Mouse (Mus musculus) spleen, adult 2 months (tissue): ENCODE results near the gene Slc16a12.

Experiments
- CTCF ChIP-seq: fragments of 200-500 bp; IDR thresholded peaks from 2 replicates; pipeline ENCODE4 v1.5.1; 2011; ENCODE audit warnings: mild to moderate bottlenecking, inconsistent platforms; ENCODE audit not compliant: insufficient read depth, insufficient read length, insufficient replicate concordance; ENCODE audit errors: extremely low read depth
- POLR2A ChIP-seq: fragments of 200-500 bp; IDR thresholded peaks from 2 replicates; pipeline ENCODE4 v1.6.1; 2011; ENCODE audit warnings: low read depth, low read length, inconsistent platforms

- TF ChIP-seq POLR2A: no peak
- no peak for TF ChIP-seq CTCF
Measured at GRCm38 (mm10) chr19:34707571-34707970, 39.5 kb downstream of the Slc16a12 start.
